Mouse (Mus musculus) layer of hippocampus, adult 11-12 months (tissue): ENCODE results near the gene Khnyn.

Source experiments
- DNase-seq: peaks from one replicate; pipeline ENCODE4 v3.0.0; 2022; ENCODE audit warnings: low spot score

Gene Khnyn

DNA sequence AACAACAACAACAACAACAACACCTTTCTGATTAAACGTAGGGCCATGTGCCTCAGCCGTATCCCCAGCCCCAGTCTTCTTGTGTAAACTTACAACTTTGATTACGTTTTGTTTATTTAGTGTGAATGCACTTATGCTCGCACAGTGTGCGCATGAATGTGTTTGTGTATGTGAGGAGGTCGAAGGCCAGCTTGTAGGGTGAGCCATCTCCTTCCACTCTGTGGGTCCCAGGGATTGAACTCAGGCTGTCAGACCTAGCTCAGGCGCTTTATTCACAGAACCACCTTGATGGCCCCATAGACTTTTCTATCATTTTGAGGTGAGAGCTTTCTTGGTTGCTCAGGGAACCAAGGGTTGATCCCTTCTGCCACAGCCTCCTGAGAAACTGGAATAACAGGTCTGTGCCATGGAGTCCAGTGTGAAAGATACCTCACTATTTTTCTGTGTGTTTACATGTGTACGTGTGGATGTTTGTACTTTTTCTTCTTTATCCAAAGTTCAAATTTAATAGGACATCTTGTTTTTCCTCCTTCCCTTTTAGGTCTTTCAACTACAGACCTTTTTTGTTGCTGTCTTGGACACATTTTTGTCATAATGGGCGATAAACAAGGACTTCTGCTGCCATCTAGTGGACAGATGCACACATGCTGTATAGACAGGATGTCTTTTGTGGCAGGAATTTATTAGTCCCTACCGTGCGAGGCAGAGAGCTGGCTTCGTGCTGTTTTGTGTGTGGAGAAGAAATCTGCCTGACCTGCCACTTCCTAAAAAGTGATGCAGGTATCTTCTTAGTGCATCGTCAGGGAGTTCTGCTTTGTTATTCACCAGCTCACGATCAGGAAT is 33.7 kb downstream of the Khnyn start:
- DNase-seq = peak; percentile 90

DNA sequence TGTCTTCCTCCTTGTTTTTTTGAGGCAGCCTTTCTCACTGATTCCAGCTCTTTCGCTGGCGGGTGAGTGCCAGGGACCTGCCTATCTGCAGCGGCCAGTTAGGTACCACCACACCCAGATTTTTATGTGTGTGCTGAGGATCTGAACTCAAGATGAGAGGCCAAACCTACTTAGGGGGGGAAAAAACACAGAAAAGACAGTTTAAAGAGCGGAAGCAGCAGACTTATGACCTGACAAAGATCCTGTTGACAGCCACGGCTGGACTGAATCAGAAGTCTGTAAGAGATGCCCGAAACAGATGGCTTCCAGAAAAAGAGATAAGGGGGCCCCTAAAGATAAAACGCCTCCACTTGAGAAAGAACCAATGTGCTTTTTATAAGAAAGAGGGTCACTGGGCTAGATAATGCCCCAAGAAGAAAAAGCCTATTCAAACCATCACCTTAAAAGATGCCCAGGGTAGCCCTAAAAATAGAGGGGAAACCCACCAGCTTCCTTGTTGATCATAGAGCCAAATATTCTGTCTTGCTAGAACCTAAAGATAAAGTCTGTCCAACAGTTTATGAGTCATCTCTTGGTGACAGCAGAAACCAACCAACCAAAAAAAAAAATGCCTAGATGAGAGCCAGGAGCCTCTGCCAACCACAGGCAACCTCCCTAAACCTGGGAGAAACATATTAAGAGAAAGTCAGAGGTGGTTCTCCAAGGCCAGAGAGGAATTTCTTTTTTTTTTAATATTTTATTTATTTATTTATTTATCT is 37.9 kb downstream of the Khnyn start:
- DNase-seq = no peak

GRCm38 (mm10) chr14:55926847-55927246 is 42.1 kb downstream of the Khnyn start:
- no peak for DNase-seq

GRCm38 (mm10) chr14:55929263-55929997 is 44.7 kb downstream of the Khnyn start:
- DNase-seq = no peak

DNA sequence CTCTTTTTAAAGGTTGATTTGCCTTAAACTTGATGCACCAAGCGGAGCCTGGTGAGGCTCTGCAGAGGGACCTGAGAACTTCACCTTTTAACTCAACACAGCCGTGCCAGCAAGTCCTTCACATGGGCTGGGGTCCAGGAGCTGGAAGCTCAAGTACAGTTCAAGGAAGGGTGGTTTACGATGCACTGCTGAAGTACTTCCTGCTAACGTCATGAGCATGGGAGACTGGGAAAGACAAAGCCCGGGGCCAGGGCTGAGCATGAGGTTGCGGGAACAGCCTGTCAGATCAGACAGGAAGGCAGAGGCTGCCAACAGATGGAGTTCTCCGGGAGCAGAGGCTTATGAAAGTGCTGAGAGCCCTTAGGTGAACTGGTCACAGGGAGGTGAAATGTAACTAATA is 48.8 kb downstream of the Khnyn start:
- DNase-seq = no peak

GRCm38 (mm10) chr14:55940070-55940800 is 55.5 kb downstream of the Khnyn start:
- no peak for DNase-seq

DNA sequence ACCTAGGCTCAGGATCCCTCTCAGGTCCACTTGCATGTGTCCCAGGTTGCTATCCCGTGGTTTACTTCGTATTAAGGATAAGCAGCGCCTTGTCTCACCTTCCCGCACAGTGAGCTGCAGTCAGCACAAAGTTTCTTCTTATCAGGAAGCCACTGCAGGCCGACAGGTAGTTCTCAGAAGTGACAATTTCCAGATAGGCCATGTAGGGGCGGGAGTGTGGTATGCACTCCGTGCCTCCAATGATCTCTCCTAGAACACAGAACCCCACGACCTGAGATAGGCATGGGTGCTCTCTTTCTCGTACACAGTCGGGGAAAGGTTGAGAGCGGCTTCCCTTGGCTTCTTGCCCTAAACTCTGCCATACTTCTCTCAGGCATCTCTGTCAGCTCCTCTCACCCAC is 58.9 kb downstream of the Khnyn start:
- no peak for DNase-seq

DNA sequence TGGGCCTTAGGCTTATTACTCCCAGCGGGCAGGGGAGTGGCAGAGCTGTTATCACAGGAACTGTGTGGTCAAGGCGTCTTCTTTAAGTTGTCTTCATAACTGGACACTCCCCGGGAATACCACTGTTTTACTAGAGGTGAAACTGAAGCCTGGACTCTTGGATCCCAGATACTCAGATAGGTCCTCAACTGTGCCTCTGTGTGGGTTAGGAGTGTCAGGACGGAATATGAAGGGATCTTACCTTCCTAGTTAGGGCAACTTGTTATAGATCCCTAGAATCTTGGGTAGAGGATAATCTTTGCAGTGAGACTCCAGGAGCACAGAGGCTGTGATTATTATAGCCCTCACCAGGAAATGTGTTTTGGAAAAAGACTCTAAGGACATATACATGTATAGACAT is 59.8 kb downstream of the Khnyn start, which contains the start of gene Cma1:
Cma1 (minus strand) TSS at position 101 of the 400 bp plus-strand sequence.
- no peak for DNase-seq

DNA sequence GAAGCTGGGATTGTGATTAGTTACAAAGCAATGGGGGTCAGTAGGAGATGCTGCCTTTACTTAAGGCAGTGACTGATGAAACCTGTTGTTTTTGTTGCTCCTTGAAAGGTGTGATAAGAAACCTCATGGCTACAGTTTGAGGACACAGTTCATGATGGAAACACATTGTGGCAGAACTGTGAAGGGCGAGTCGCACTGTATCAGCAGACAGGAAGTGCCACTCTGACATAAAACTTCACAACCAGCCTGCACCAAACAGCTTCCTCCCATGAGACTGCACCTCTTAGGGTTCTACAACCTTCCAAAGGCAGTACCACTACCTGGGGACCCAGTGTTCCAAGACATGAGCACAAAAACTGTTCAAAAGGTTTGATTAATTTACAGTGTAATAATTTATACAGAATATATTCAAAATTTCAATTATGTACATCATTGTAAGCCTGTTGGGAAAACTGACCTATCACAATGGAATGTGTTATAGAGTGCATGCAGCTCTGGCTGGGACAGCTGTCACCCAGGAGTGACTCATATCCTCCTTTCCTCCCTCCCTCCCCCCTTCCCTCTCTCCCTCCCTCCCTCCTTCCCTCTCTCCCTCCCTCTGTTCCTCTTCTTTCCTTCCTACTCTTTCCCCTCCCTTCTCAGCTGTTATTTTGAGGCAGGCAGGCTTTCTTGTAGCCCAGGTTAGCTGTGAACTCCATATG is 61.7 kb downstream of the Khnyn start:
- DNase-seq = no peak
